Mouse (Mus musculus) kidney, adult 2 months (tissue): ENCODE results near the gene Ptpdc1.

Source experiments
- CTCF ChIP-seq: fragments of 200-500 bp; conservative IDR thresholded peaks from 2 replicates; pipeline ENCODE4 v1.5.1; 2011; ENCODE audit warnings: low read depth, mild to moderate bottlenecking, control low read depth, low read length, moderate library complexity, mixed read lengths; ENCODE audit not compliant: insufficient read depth, insufficient read length
- POLR2A ChIP-seq: fragments of 200-500 bp; IDR thresholded peaks from one replicate; pipeline ENCODE4 v1.6.1; 2011; ENCODE audit warnings: low read depth, low read length, control low read depth

GRCm38 (mm10) chr13:48540488-48540887 lies 85.0 kb downstream of the Ptpdc1 start:
- TF ChIP-seq POLR2A, result no peak
- no peak for TF ChIP-seq CTCF
